Mouse (Mus musculus): Measurements from ENCODE around the gene Mettl7a3. TPM values are rescaled to one million over a fixed set of nuclear protein-coding genes. Genes with fewer than 3 reads are reported as not detected.

Gene Mettl7a3
- total and polyA plus RNA-seq, 3 experiments = 0.12 to 0.70 TPM; not detected in 1

DNA sequence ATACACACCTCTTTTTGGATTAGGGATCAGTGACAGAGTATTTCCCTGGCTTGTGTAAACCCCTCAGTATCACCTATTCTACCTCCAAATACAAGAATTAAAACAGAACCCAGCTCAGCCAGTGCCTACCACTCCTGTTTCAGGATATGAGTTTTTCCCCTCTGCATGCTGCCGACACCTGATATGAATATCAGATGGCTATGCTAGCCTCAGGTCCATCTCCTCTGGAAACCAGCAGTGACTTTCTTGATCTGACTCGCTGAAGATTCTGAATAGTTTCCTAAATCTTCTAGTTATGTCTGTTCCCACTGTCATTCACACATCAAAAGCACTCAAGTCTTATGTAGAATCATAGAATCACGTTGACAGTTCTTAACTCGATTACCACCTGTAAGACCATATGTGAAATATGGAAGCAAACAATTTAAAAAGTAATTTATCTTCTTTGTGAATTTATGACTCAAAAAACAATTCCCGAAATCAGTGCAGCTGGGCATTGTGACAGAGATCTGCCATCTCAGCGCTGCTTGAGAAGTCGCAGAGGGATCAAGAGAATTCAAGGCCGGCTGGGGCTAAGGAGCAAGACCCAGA lies 31.2 kb upstream of the Mettl7a3 start (continued):
- TF ChIP-seq NRF1 (IDR thresholded peaks at IDR 0.05; ENCODE audit: insufficient read depth, low read depth, low read length, poor library complexity, severe bottlenecking) (no peak), GABPA (IDR thresholded peaks at IDR 0.05; ENCODE audit: low read depth, low read length) (no peak), RAD21 (IDR thresholded peaks at IDR 0.05; ENCODE audit: low read depth, low read length) (no peak), GATA1 (IDR thresholded peaks at IDR 0.05; ENCODE audit: low read depth, low read length) (peak; percentile 72), MYC (IDR thresholded peaks at IDR 0.05; ENCODE audit: low read depth, low read length) (0 out of 2 replicates have a peak, but pooled peaks have one; percentile 24), JUND (IDR thresholded peaks at IDR 0.05; ENCODE audit: low read depth, low read length) (no peak), SIN3A (IDR thresholded peaks at IDR 0.05; ENCODE audit: low read length) (0 out of 2 replicates have a peak, but pooled peaks have one; percentile 14), ZMIZ1 (IDR thresholded peaks at IDR 0.05; ENCODE audit: low read depth, low read length) (peak; percentile 45; the same call in 1 of the 2 replicates), MEF2A (IDR thresholded peaks at IDR 0.05; ENCODE audit: extremely low read depth, insufficient replicate concordance, low read depth, low read length, poor library complexity, severe bottlenecking) (no peak), MAFK (IDR thresholded peaks at IDR 0.05; ENCODE audit: borderline replicate concordance, low read depth, low read length) (no peak), POLR2AphosphoS5 (IDR thresholded peaks at IDR 0.05; ENCODE audit: borderline replicate concordance, low read depth, low read length) (no peak), ZKSCAN1 (IDR thresholded peaks at IDR 0.05; ENCODE audit: low read depth, low read length) (no peak), MAX (IDR thresholded peaks at IDR 0.05; ENCODE audit: low read length) (peak; percentile 55; the same call in 1 of the 2 replicates), ELF1 (IDR thresholded peaks at IDR 0.05; ENCODE audit: low read depth, low read length) (0 out of 2 replicates have a peak, but pooled peaks have one; percentile 23), TAL1 (IDR thresholded peaks at IDR 0.05; ENCODE audit: low read length) (peak; percentile 66), MAZ (IDR thresholded peaks at IDR 0.05; ENCODE audit: low read depth, low read length) (peak; percentile 41; the same call in 1 of the 2 replicates), POLR2AphosphoS2 (IDR thresholded peaks at IDR 0.05; ENCODE audit: low read length) (no peak), MYB (IDR thresholded peaks at IDR 0.05; ENCODE audit: low read depth, low read length) (peak; percentile 54; the same call in 1 of the 2 replicates), CHD2 (IDR thresholded peaks at IDR 0.05; ENCODE audit: low read length) (no peak)

DNA sequence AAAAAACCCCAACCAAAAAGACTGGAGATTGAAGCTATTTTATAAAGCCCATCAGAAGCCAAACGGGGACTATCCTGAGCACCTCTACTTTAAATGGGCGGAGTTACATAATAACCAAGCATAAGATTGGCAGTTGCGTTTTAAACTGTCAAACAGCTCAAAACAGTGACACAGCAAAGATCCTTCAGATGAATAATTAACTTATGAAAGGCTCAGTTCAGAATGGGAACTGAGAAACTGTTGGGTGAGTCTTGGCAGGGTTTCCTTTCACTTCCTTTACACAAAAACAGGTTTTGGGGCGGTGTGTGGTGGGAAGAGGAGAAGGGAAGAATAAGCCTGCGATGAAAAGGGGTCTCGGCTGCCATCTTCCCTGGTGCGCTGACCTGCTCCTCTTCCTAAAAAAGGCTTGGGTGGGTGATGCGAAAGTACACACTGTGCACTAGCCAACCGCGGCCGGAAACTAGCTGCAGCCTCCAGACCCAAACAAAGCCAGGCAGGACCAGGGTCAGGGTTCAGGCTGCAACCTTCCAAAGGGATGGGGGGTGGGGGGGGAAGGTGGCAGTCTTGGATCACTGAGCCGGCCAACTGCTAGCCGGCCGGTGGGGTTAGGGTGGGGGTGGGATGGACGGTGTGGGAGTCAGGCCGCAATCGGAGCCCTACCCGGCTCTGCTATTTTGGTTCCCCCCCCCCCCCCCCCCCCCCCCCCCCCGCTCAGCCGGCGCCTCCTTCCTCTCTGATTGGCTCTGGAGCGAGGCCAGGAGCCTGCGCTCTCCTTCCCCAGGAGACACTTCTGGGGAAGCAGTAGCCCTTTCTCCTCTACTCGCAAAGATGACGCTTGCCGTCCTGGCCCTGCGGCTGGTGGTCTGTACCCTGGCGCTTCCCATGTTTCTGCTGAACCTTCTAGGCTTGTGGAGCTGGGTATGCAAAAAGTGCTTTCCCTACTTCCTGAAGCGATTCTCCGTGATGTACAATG lies 30.4 kb upstream of the Mettl7a3 start, which contains the start of gene Mettl7a1:
Gene Mettl7a1, plus strand, starts transcription at position 122 of the 973 bp plus-strand sequence.
- Histone ChIP-seq H3K27me3 (ENCODE audit: control insufficient read depth in 1 of 2, insufficient read depth in 2 of 2, low read length in 2 of 2) (no peaks in the 10 kb centered on the region), H3K79me2 (ENCODE audit: control insufficient read depth, insufficient read depth, low read length, poor library complexity) (peaks cover 7% of the 10 kb centered on the region), H3K36me3 (ENCODE audit: control insufficient read depth in 1 of 2, insufficient read depth in 2 of 2, low read length in 2 of 2) (peaks cover 0 to 33% of the 10 kb centered on the region in 2 experiments; a peak in 2 of 4 replicates), H3K4me1 (ENCODE audit: control insufficient read depth in 1 of 2, insufficient read depth in 2 of 2, low read length in 2 of 2) (peaks cover 31 to 37% of the 10 kb centered on the region in 2 experiments), H3K9ac (ENCODE audit: control insufficient read depth, low read depth, low read length, poor library complexity, severe bottlenecking) (peak within 1 kb of the TSS; percentile 80), H3K27ac (ENCODE audit: control insufficient read depth, low read depth, low read length) (peak within 1 kb of the TSS; percentile 99), H3K4me3 (ENCODE audit: control insufficient read depth in 1 of 2, insufficient read depth in 1 of 2, low read depth in 2 of 2, low read length in 2 of 2) (peak within 1 kb of the TSS; percentile 92 to 99), H3K9me3 (replicated peaks; ENCODE audit: insufficient read depth, low read length) (no peaks in the 10 kb centered on the region)
- DNase-seq (ENCODE audit: low read depth, low spot score) = peak; percentile 97
- 0 out of 2 replicates have a peak, but pooled peaks have one; percentile 8 for TF ChIP-seq USF1 (IDR thresholded peaks at IDR 0.05; ENCODE audit: low read depth, low read length)
- no peak for TF ChIP-seq CTCF (IDR thresholded peaks at IDR 0.05 in 2 of 3, conservative IDR thresholded peaks at IDR 0.05 in 1 of 3; ENCODE audit: control insufficient read depth in 1 of 3, insufficient read depth in 1 of 3, low read depth in 2 of 3, low read length in 3 of 3, poor library complexity in 1 of 3, severe bottlenecking in 1 of 3)
- 0 out of 2 replicates have a peak, but pooled peaks have one; percentile 25 for TF ChIP-seq ELF1 (IDR thresholded peaks at IDR 0.05; ENCODE audit: low read depth, low read length)
- TF ChIP-seq ETS1 (IDR thresholded peaks at IDR 0.05; ENCODE audit: low read depth, low read length) = peak; percentile 97
- no peak for TF ChIP-seq MEF2A (IDR thresholded peaks at IDR 0.05; ENCODE audit: extremely low read depth, insufficient replicate concordance, low read depth, low read length, poor library complexity, severe bottlenecking)
- TF ChIP-seq GABPA (IDR thresholded peaks at IDR 0.05; ENCODE audit: low read depth, low read length) = peak; percentile 95
- peak; percentile 89; the same call in 1 of the 2 replicates for TF ChIP-seq CHD1 (IDR thresholded peaks at IDR 0.05; ENCODE audit: low read depth, low read length)
- peak; percentile 93 for TF ChIP-seq TBP (IDR thresholded peaks at IDR 0.05; ENCODE audit: low read depth, low read length)
- TF ChIP-seq JUND (IDR thresholded peaks at IDR 0.05; ENCODE audit: low read depth, low read length) = no peak
- TF ChIP-seq MAFK (IDR thresholded peaks at IDR 0.05; ENCODE audit: borderline replicate concordance, low read depth, low read length) = peak; percentile 84; the same call in 1 of the 2 replicates
- TF ChIP-seq EP300 (IDR thresholded peaks at IDR 0.05; ENCODE audit: low read depth in 1 of 2, low read length in 2 of 2) = peak; percentile 88 to 93
- no peak for TF ChIP-seq KAT2A (conservative IDR thresholded peaks at IDR 0.05; ENCODE audit: low read depth, low read length)
- TF ChIP-seq RAD21 (IDR thresholded peaks at IDR 0.05; ENCODE audit: low read depth, low read length) = no peak
- TF ChIP-seq SIN3A (IDR thresholded peaks at IDR 0.05; ENCODE audit: low read length) = peak; percentile 95
- TF ChIP-seq MAX (IDR thresholded peaks at IDR 0.05; ENCODE audit: low read length) = peak; percentile 33; the same call in 1 of the 2 replicates
- TF ChIP-seq MYC (IDR thresholded peaks at IDR 0.05; ENCODE audit: low read depth, low read length) = no peak
- TF ChIP-seq CHD2 (IDR thresholded peaks at IDR 0.05; ENCODE audit: low read length) = no peak
- TF ChIP-seq TAL1 (IDR thresholded peaks at IDR 0.05; ENCODE audit: low read length) = no peak
- no peak for TF ChIP-seq BHLHE40 (IDR thresholded peaks at IDR 0.05; ENCODE audit: borderline replicate concordance, low read depth, low read length)
- TF ChIP-seq GATA1 (IDR thresholded peaks at IDR 0.05; ENCODE audit: low read depth, low read length) = peak; percentile 34; the same call in 1 of the 2 replicates
- TF ChIP-seq MYB (IDR thresholded peaks at IDR 0.05; ENCODE audit: low read depth, low read length) = peak; percentile 99

Data from MEL (cell line).